Mouse (Mus musculus) neutrophil, adult 83 days (primary cell): ENCODE results near the gene Hbb-bh2. TPM values are rescaled to one million over a fixed set of nuclear protein-coding genes. Genes with fewer than 3 reads are reported as not detected.

ENCODE experiments used
- total RNA-seq, 2 experiments: library from RNA; stranded (reverse); gene quantifications; one replicate each; pipeline ENCODE4 v1.2.4; 2023

Gene Hbb-bh2
- not detected for total RNA-seq

DNA sequence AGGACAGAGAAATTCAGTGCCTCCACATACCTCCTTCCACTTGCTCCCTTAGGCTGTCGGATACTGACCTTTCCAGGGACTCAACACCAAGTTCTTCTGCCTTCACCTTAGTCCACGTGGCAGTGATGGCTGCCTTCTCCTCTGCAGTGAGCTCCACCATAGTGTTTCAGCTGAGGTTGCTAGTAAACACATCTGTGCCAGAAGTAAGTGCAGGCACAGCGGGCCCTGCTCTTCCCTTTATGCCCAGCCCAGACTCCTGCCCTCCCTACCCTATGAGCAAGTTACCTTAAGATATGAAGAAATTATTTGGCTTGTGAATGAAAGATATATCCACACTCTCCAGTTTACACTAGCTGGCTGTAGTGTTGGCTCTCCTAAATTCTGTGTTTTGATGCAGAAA lies at the start of gene Hbb-bh2:
Gene Hbb-bh2 (minus strand): TSS at position 253 of the 400 bp plus-strand sequence.

DNA sequence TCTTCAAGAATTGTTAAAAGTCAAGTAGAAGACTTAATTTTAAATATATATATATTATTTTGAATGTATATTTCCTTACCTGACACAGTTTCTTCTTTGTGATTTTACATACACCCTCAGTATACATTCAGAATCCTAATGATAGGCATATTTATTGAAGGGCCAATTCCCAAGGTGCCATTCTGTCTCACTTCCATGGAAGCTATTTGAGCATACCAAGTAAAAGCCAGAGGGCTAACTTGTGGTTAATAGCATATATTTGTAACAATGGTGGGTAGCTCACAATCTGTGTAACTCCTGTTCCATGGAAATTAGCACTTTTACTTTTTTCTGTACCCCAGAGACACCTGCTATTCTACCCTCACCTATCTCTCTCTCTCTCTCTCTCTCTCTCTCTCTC lies 45.8 kb upstream of the Hbb-bh2 start, which contains the start of gene Olfr66:
Gene Olfr66 (minus strand): TSS at position 101 of the 400 bp plus-strand sequence.

DNA sequence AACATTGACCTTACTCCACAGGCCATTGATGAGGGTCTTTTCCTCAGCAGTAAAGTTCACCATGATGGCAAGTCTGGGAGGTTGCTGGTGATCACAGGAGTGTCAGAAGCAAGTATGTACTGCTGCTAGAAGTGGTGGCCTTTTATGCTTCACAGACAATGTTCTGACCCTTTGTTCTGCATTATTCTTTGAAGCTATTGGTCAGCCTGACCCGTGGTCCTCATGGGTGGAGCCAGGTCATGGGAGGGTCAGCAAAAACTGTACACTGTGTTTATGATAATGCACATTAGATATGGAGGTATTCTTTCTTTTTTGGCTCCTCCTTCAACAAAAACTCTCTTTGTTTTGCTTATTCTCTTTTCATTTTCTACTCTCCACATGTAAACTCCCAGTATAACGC lies 12.8 kb upstream of the Hbb-bh2 start, which contains the start of gene Hbb-y:
Gene Hbb-y (minus strand): TSS at position 127 of the 400 bp plus-strand sequence.

DNA sequence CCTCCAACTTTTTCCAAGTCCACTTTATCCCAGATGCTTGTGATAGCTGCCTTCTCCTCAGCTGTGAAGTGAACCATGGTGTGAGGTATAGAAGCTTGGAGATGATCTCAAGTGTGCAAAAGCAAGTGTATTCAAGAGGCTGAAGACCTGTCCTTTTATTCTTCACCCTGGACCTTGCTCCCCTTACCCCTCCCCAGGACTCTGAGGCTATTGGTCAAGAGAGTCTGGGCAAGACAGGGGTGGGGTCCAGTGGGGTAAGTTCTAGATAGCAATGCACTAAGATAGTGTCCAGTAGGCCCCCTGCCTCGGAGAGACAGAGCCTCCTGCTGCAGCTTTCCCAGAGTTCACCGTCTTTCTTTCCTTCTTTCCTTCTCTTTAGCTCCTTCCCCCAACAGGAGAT lies 2.7 kb upstream of the Hbb-bh2 start, which contains the start of gene Hbb-bh1:
Gene Hbb-bh1 (minus strand): TSS at position 131 of the 400 bp plus-strand sequence.

DNA sequence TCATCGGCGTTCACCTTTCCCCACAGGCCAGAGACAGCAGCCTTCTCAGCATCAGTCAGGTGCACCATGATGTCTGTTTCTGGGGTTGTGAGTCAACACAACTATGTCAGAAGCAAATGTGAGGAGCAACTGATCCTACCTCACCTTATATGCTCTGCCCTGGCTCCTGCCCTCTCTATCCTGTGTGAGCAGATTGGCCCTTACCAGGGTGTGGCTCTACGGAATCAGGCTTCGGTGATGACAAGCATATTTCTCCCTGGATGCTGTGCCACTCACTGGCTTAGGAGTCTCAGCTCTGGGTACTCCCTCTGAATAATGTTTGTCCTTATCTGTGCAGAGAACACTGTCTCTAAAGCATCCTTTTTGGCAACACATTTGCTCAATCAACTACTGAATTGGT lies 12.5 kb downstream of the Hbb-bh2 start, which contains the start of gene Hbb-bs:
Gene Hbb-bs (minus strand): TSS at position 289 of the 400 bp plus-strand sequence.

DNA sequence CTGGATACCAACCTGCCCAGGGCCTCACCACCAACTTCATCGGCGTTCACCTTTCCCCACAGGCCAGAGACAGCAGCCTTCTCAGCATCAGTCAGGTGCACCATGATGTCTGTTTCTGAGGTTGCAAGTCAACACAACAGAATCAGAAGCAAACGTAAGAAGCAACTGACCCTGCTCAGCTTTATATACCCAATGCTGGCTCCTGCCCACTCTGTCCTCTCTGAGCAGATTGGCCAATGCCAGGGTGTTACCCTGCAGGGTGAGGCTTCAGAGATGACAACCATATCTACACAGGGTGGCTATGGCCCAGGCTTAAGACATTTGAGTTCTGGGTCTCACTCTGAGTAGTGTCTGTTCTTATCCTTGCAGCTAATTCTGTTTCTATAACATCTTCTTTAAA lies 26.6 kb downstream of the Hbb-bh2 start, which contains the start of gene Hbb-bt:
Gene Hbb-bt (minus strand): TSS at position 231 of the 400 bp plus-strand sequence.

DNA sequence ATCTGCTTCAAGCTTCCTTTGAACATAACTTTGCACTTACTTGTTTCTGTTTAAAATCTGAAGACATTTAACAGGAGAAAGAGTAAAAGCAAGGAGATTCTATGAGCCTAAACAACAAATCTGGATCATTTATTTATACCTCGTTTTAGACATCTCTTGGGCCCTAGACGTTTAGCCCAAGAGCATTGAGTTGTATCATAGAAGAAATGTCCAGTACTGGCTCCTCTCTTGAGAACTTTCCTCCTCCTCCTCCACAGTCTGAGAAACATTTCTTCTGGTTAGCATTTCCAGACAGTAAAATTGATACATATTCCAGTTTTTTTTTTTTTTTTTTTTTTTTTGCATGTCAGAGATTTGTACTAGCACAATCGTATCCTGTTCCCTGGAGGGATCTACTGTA lies 48.6 kb downstream of the Hbb-bh2 start, which contains the start of gene Olfr67:
Gene Olfr67 (minus strand): TSS at position 101 of the 400 bp plus-strand sequence.

Other genes with a start within 250 kb of the Hbb-bh2 start
- not detected for gene Olfr619, start 239.9 kb downstream of the Hbb-bh2 start, total RNA-seq
- not detected for gene Olfr620, start 228.0 kb downstream of the Hbb-bh2 start, total RNA-seq
- not detected for gene Olfr622, start 197.8 kb downstream of the Hbb-bh2 start, total RNA-seq
- gene Olfr623, start 176.8 kb downstream of the Hbb-bh2 start, total RNA-seq, result not detected
- gene Olfr624, start 169.3 kb downstream of the Hbb-bh2 start, total RNA-seq, result not detected
- not detected for gene Olfr625-ps1, start 157.8 kb downstream of the Hbb-bh2 start, total RNA-seq
- gene Olfr243, start 125.8 kb downstream of the Hbb-bh2 start, total RNA-seq, result not detected
- not detected for gene Olfr628, start 110.1 kb downstream of the Hbb-bh2 start, total RNA-seq
- gene Olfr629, start 95.6 kb downstream of the Hbb-bh2 start, total RNA-seq, result not detected
- gene Olfr630, start 83.2 kb downstream of the Hbb-bh2 start, total RNA-seq, result not detected
- gene Olfr69, start 68.9 kb downstream of the Hbb-bh2 start, total RNA-seq, result not detected
- gene Olfr68, start 60.8 kb downstream of the Hbb-bh2 start, total RNA-seq, result not detected
- not detected for gene Olfr67, start 48.7 kb downstream of the Hbb-bh2 start, total RNA-seq
- 100 to 1,000 TPM in 1 of 2 experiments, 10 to 100 TPM in 1; 81.2 to 165 TPM for gene Hbb-bt, start 26.5 kb downstream of the Hbb-bh2 start, total RNA-seq
- gene Hbb-bs, start 12.4 kb downstream of the Hbb-bh2 start, total RNA-seq, result 100 to 1,000 TPM; 331 to 680 TPM
- not detected for gene Hbb-bh1, start 2.6 kb upstream of the Hbb-bh2 start, total RNA-seq
- gene Hbb-y, start 12.7 kb upstream of the Hbb-bh2 start, total RNA-seq, result not detected
- gene Olfr66, start 45.7 kb upstream of the Hbb-bh2 start, total RNA-seq, result not detected
- not detected for gene Olfr64, start 54.0 kb upstream of the Hbb-bh2 start, total RNA-seq
- not detected for gene Olfr65, start 63.0 kb upstream of the Hbb-bh2 start, total RNA-seq
- not detected for gene Olfr631, start 88.3 kb upstream of the Hbb-bh2 start, total RNA-seq
- not detected for gene Olfr632, start 93.8 kb upstream of the Hbb-bh2 start, total RNA-seq
- not detected for gene Olfr633, start 103.9 kb upstream of the Hbb-bh2 start, total RNA-seq
- gene Olfr635, start 130.6 kb upstream of the Hbb-bh2 start, total RNA-seq, result not detected
- gene Olfr638, start 158.2 kb upstream of the Hbb-bh2 start, total RNA-seq, result not detected
- under 1 TPM; 0.07 to 0.09 TPM for gene Olfr639, start 176.8 kb upstream of the Hbb-bh2 start, total RNA-seq
- gene Olfr640, start 185.1 kb upstream of the Hbb-bh2 start, total RNA-seq, result not detected
- gene Olfr641, start 194.9 kb upstream of the Hbb-bh2 start, total RNA-seq, result not detected
- not detected for gene Olfr642, start 212.1 kb upstream of the Hbb-bh2 start, total RNA-seq
- gene 4930516K23Rik, start 220.9 kb upstream of the Hbb-bh2 start, total RNA-seq, result not detected
- gene Olfr644, start 231.3 kb upstream of the Hbb-bh2 start, total RNA-seq, result not detected
- gene Olfr645, start 244.9 kb upstream of the Hbb-bh2 start, total RNA-seq, result not detected